Mouse (Mus musculus): ENCODE measurements around the gene Nfia.

DNA sequence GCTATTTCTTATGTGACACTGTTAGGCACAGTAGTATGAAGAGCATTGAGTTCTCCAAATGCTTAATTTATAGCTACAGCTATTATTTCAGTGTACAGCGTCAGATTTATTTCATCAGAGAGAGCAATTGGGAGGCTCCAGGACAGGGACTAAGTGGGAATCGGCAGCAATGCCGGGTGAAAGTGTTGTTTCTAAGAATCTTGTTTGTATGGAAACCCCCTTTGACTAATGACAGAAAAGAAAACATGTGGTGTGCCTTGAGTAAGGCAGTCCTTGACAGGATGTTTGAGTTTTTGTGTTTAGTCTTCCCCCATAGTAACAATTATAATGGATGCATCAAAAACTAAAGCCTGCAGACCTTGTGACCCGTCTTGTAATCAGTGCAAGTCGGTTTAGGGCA is 204.4 kb downstream of the Nfia start:
- TF ChIP-seq CTCF (IDR thresholded peaks at IDR 0.05; ENCODE audit: low read depth) (no peak), EP300 (IDR thresholded peaks at IDR 0.05; ENCODE audit: low read depth) (no peak)
